Mouse (Mus musculus) myocyte (in vitro differentiated cells): Measurements from ENCODE around the gene Tpst2. TPM values are rescaled to one million over a fixed set of nuclear protein-coding genes. Genes with fewer than 3 reads are reported as not detected.
"Not testable (repeated sequence)": the region's sequence is repeated elsewhere in the genome, so short reads cannot be mapped to it uniquely, and the experiment has no call there.

Experiments used
- H3K27me3 ChIP-seq: one replicate; pipeline ENCODE4 v1.6.1; 2011; ENCODE audit not compliant: control insufficient read depth, insufficient read depth, insufficient read length
- H3K36me3 ChIP-seq: one replicate; pipeline ENCODE4 v1.6.1; 2011; ENCODE audit not compliant: control insufficient read depth, insufficient read depth
- H3K4me2 ChIP-seq: one replicate; pipeline ENCODE4 v1.6.1; 2011; ENCODE audit warnings: low read depth, control low read depth
- H3K4me3 ChIP-seq: one replicate; pipeline ENCODE4 v1.5.1; 2011; ENCODE audit warnings: mild to moderate bottlenecking, control low read depth, moderate library complexity
- H3K79me2 ChIP-seq: one replicate; pipeline ENCODE4 v1.6.1; 2011; ENCODE audit not compliant: control insufficient read depth, insufficient read depth
- H3ac ChIP-seq: one replicate; pipeline ENCODE4 v1.6.1; 2011; ENCODE audit not compliant: control insufficient read depth, insufficient read length
- CEBPB ChIP-seq: IDR thresholded peaks from 2 replicates; pipeline ENCODE4 v1.6.1; 2011; ENCODE audit warnings: mild to moderate bottlenecking, moderate library complexity; ENCODE audit not compliant: poor library complexity, insufficient read depth, severe bottlenecking
- E2F4 ChIP-seq: IDR thresholded peaks from one replicate; pipeline ENCODE4 v1.6.1; 2011; ENCODE audit warnings: mild to moderate bottlenecking, control low read depth, moderate library complexity; ENCODE audit not compliant: insufficient read depth
- MAX ChIP-seq: IDR thresholded peaks from one replicate; pipeline ENCODE4 v1.6.1; 2011; ENCODE audit warnings: low read depth, mild to moderate bottlenecking, control low read depth
- MYOD1 ChIP-seq, 3 experiments: IDR thresholded peaks; one replicate each; pipeline ENCODE4 v1.6.1; 2011; ENCODE audit warnings: control low read depth in 2 of 3, low read depth in 2 of 3, mild to moderate bottlenecking in 2 of 3, moderate library complexity in 1 of 3; ENCODE audit not compliant: insufficient read length in 2 of 3, control insufficient read depth in 1 of 3
- MYOG ChIP-seq, 3 experiments: IDR thresholded peaks; one replicate each; pipeline ENCODE4 v1.6.1; 2011; ENCODE audit warnings: control low read depth in 2 of 3, low read depth in 2 of 3, mild to moderate bottlenecking in 2 of 3; ENCODE audit not compliant: insufficient read length in 2 of 3, control insufficient read depth in 1 of 3, insufficient read depth in 1 of 3
- POLR2A ChIP-seq: IDR thresholded peaks from one replicate; pipeline ENCODE4 v1.6.1; 2011; ENCODE audit warnings: low read depth, mild to moderate bottlenecking, control low read depth, moderate library complexity; ENCODE audit not compliant: insufficient read length
- POLR2AphosphoS2 ChIP-seq: IDR thresholded peaks from one replicate; pipeline ENCODE4 v1.6.1; 2011; ENCODE audit warnings: low read depth, control low read depth; ENCODE audit not compliant: insufficient read length
- REST ChIP-seq: IDR thresholded peaks from one replicate; pipeline ENCODE4 v1.6.1; 2011; ENCODE audit warnings: mild to moderate bottlenecking, control low read depth, moderate library complexity; ENCODE audit not compliant: insufficient read depth, insufficient read length
- SRF ChIP-seq: IDR thresholded peaks from one replicate; pipeline ENCODE4 v1.6.1; 2011; ENCODE audit warnings: low read depth; ENCODE audit not compliant: control insufficient read depth, insufficient read length
- TCF12 ChIP-seq: IDR thresholded peaks from one replicate; pipeline ENCODE4 v1.6.1; 2011; ENCODE audit warnings: mild to moderate bottlenecking, control low read depth; ENCODE audit not compliant: poor library complexity, insufficient read depth, severe bottlenecking
- TCF3 ChIP-seq: IDR thresholded peaks from one replicate; pipeline ENCODE4 v1.6.1; 2011; ENCODE audit warnings: low read depth, control low read depth; ENCODE audit not compliant: insufficient read length
- USF1 ChIP-seq: IDR thresholded peaks from one replicate; pipeline ENCODE4 v1.6.1; 2011; ENCODE audit warnings: low read depth, mild to moderate bottlenecking, control low read depth, moderate library complexity
- polyA plus RNA-seq: library from polyadenylated mRNA; unstranded; fragments of >200 nt; fragmentation: generic; extraction: Trizol; gene quantifications from one replicate; pipeline ENCODE4 v1.2.1, GENCODE M21; 2012; ENCODE audit warnings: missing spikeins

The Tpst2 gene
- polyA plus RNA-seq, 1 experiment, result 94.7 TPM

DNA sequence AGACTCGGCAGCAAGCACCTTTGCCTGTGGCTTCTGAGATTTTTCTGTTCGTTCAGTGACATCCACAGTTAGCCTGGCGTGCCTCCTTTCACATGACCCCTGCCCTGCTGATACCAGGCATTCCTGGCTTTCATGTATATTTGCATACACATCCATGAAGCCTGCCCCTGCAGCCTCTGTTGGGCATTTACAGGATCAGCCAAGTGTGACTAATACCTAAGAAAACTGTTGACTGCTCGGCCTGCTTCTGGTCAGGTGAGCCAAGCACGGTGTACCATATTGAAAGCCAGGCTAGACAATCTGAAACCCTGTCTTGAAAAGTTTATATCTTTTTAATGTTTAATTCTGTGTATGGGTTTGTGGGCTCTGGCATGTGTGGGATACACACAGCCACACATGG, 40.0 kb downstream of the Tpst2 start:
- Histone ChIP-seq H3K4me2 (no peak overlapping the region), H3ac (no peak overlapping the region), H3K36me3 (peaks cover 23% of the 10 kb centered on the region), H3K4me3 (no peak overlapping the region), H3K79me2 (no peaks in the 10 kb centered on the region), H3K27me3 (no peaks in the 10 kb centered on the region)
- TF ChIP-seq POLR2AphosphoS2 (peak; percentile 30), REST (no peak)

DNA sequence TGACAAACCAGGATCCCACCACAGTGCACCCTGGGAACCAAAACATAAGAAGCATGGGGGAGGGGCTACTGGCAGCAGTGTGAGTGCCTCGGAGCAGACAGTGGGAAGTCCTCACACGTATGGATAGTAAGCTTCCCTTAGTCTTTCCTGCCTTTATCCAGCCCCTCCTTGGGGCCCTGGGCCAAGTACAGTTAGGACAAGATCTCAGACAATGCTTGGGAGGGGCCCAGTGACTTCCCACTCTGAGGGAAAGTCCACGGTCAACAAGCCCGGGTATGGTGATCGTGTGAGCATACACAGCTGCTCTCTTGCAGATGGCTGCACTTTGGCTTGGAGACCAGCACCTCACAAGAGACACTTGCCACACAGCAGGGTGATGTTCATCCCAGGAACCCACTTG, 40.8 kb downstream of the Tpst2 start:
- TF ChIP-seq E2F4, result no peak
- TF ChIP-seq POLR2AphosphoS2, result peak; percentile 53
- Histone ChIP-seq H3K4me2 (no peak overlapping the region), H3K4me3 (no peak overlapping the region)

DNA sequence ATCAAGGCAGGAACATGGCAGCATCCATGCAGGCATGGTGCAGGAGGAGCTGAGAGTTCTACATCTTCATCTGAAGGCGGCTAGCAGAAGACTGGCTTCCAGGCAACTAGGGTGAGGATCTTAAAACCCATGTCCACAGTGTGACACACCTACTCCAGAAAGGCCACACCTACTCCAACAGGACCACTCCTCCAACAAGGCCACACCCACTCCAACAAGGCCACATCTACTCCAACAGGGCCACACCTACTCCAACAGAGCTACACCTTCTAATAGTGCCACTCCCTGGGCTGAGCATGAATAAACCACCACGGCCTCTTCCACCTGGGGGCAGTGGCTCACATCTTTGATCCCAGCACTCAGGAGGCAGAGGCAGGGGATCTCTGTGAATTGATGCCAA, 42.9 kb downstream of the Tpst2 start:
- not testable (repeated sequence) for H3ac ChIP-seq, H3K79me2 ChIP-seq, H3K36me3 ChIP-seq, H3K4me2 ChIP-seq, H3K27me3 ChIP-seq, H3K4me3 ChIP-seq

More for the DNA sequence above, 40.8 kb downstream of the Tpst2 start:
- no peaks in the 10 kb centered on the region for H3K27me3 ChIP-seq
- H3K79me2 ChIP-seq, result no peaks in the 10 kb centered on the region
- no peak overlapping the region for H3ac ChIP-seq
- peaks cover 19% of the 10 kb centered on the region for H3K36me3 ChIP-seq

DNA sequence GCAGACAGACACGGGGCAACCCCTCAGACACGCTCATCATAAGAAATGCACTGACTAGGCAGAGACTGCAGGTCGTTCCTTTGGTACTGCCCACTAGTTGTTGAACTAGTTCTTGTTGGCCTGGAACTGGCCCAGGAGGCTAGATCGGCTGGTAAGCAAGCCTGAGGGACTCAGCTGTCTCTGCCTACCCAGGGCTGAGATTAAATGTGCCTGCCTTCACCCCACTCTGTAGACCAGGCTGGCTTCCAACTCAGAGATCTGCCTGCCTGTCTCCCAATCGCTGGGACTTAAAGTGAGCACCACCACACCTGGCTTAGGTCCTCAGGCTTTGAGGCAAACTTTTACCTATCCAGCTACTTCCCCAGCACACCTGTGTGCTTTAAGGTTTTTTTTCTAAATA, 43.9 kb downstream of the Tpst2 start:
- no peak overlapping the region for H3K4me3 ChIP-seq
- H3K27me3 ChIP-seq, result no peaks in the 10 kb centered on the region
- no peak overlapping the region for H3K4me2 ChIP-seq
- TF ChIP-seq CEBPB (no peak), TCF3 (no peak), SRF (no peak), E2F4 (no peak), MYOD1 (IDR thresholded peaks at IDR 0.05; ENCODE audit: control insufficient read depth in 1 of 3, insufficient read length in 2 of 3, low read depth in 2 of 3) (no peak), TCF12 (no peak)
- no peak overlapping the region for H3ac ChIP-seq
- no peaks in the 10 kb centered on the region for H3K36me3 ChIP-seq
- H3K79me2 ChIP-seq, result no peaks in the 10 kb centered on the region

DNA sequence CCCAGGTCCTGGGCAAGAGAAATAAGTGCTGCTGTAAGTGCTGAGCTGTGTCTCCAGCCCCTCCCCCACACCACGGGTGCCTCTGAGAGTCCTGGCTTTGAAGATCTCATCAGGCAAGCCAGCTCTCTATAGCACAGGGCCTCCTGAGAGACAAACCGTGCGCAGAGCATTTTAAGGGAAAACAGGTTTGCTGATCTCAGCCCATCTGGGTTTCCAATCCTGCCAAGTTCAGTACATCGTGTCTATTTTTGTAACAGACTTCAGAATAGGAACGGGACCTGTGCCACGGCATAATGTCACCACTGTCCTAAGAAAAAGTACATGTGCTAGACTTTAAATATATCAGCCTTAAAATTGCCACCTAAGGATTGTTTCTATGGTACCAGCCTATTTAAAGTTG, 44.4 kb downstream of the Tpst2 start:
- TF ChIP-seq CEBPB (no peak), SRF (no peak), MAX (no peak), E2F4 (no peak), MYOD1 (IDR thresholded peaks at IDR 0.05; ENCODE audit: control insufficient read depth in 1 of 3, insufficient read length in 2 of 3, low read depth in 2 of 3) (no peak), TCF12 (no peak), POLR2A (no peak), POLR2AphosphoS2 (no peak), USF1 (no peak), TCF3 (no peak)
- Histone ChIP-seq H3ac (no peak overlapping the region), H3K4me2 (peak overlapping the region; percentile 40), H3K4me3 (no peak overlapping the region), H3K27me3 (no peaks in the 10 kb centered on the region), H3K36me3 (no peaks in the 10 kb centered on the region), H3K79me2 (no peaks in the 10 kb centered on the region)

DNA sequence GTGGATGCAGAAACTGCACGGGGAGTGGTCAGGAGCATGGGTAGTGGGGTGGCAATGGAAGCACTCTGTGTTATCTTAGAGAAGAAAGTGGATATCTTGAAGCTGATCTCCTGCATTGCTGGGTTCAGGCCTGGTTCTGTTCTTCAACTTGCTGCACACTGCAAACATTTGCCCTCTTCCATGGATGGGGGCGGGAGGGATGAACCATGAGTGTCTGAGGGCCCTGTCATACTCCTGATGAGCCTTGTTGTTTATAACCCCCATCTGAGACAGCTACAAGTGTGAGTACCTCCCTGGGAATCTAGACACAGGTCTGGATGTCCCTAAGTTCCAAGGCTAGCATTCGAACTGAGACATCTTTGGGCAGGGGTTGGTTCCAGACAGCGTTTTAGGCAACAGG, 44.9 kb downstream of the Tpst2 start:
- Histone ChIP-seq H3K79me2 (peaks cover 1% of the 10 kb centered on the region), H3K36me3 (no peaks in the 10 kb centered on the region), H3K4me2 (peak overlapping the region; percentile 40), H3K27me3 (no peaks in the 10 kb centered on the region), H3ac (no peak overlapping the region), H3K4me3 (no peak overlapping the region)
- TF ChIP-seq E2F4, result no peak
- no peak for TF ChIP-seq SRF
- TF ChIP-seq USF1, result no peak
- no peak for TF ChIP-seq POLR2AphosphoS2
- no peak for TF ChIP-seq MYOG (IDR thresholded peaks at IDR 0.05; ENCODE audit: control insufficient read depth in 1 of 3, insufficient read depth in 1 of 3, insufficient read length in 2 of 3, low read depth in 2 of 3)
- no peak for TF ChIP-seq CEBPB
- no peak for TF ChIP-seq MAX
- no peak for TF ChIP-seq MYOD1 (IDR thresholded peaks at IDR 0.05; ENCODE audit: control insufficient read depth in 1 of 3, insufficient read length in 2 of 3, low read depth in 2 of 3)
- TF ChIP-seq TCF12, result no peak
- TF ChIP-seq POLR2A, result no peak
- TF ChIP-seq REST, result no peak
- TF ChIP-seq TCF3, result no peak
